Mouse (Mus musculus) neutrophil, adult 5-6 weeks (primary cell): ENCODE results near the gene Ccdc28b. TPM values are rescaled to one million over a fixed set of nuclear protein-coding genes. Genes with fewer than 3 reads are reported as not detected.
A peak's percentile ranks its signal among the peaks of the same experiment; 100 is the strongest.

ENCODE experiments used
- ATAC-seq: fragments of 151-379, 151-347 bp; 2 replicates; pipeline ENCODE4 v1.8.0; 2017; ENCODE audit warnings: mild to moderate bottlenecking, moderate TSS enrichment; ENCODE audit not compliant: insufficient number of reproducible peaks, poor library complexity, low FRiP score, severe bottlenecking; ENCODE audit errors: extremely low read depth
- total RNA-seq: library from RNA; stranded (forward); fragments of 200-1000 nt; gene quantifications from 2 replicates; pipeline ENCODE4 v1.2.3, GENCODE M21; 2017

The Ccdc28b gene
- total RNA-seq, 1 experiment from 2014 or later, result 53.2 TPM

- peak; percentile 87 for ATAC-seq
Measured at GRCm38 (mm10) chr4:129600233-129601158, 23.3 kb downstream of the Ccdc28b start, which contains the start of the genes Eif3i and Tmem234. Gene Eif3i, minus strand, starts transcription at chr4:129600648. Gene Tmem234, plus strand, starts transcription at chr4:129600668.

DNA sequence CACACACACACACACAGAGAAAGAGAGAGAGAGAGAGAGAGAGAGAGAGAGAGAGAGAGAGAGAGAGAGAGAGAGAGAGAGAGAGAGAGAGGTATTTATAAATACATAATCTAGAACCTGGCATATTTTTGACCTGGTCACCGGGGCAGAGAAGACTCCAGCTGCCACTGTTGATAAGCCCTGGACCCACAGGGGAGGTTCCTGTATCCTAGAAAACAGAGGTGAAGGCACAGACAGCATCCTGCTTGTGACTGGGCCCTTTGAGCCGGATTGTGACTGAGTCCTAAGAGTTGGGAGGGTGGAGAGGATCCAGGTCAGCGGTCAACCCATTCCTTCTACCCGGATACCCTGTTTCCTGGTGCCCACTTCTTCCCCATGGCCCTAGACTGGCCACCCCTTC, 34.9 kb downstream of the Ccdc28b start:
- ATAC-seq, result no peak

DNA sequence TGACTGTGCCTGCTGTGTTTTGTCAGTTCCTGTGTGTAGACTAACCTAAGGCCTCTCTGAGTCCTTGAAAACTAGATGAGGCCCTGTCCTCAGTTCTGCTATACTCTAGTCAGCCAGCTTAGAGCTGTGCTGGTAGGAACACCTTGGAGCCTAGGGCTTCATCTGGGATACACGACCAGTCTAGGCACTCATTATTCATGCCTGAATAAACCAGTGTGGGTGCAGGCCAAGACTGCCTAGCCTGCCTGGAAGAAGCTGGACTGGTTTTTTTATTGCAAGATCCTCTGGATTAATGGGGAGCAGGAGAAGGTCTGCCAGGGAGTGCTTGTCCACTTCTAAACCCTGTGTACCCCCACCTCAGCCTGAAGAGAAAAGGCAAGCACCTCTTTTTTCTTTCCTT, 36.8 kb downstream of the Ccdc28b start:
- no peak for ATAC-seq

- ATAC-seq, result no peak
Measured at GRCm38 (mm10) chr4:129585773-129586172, 38.0 kb downstream of the Ccdc28b start.

- peak; percentile 78 for ATAC-seq
Measured at GRCm38 (mm10) chr4:129584884-129585608, 38.7 kb downstream of the Ccdc28b start.

DNA sequence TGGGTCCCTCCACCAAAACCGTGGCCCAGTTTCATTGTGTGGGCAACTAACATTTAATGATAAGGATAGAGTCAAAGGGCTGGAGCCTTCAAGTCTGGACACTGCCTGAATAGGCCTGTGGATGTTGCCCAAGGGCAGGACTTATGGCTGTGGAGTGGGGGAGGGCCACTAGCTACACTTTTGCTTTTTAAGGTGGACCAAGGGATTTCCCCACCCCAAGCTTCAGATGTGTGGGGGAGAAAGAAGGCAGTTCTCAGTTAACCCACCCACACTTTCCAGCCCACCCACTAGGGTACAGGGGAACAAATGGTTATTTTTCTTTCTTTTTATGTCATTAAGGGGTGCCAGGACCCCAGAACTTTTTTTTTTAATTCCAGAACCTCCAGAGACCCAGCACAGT, 39.4 kb downstream of the Ccdc28b start:
- no peak for ATAC-seq

- no peak for ATAC-seq
Measured at GRCm38 (mm10) chr4:129582251-129582650, 41.5 kb downstream of the Ccdc28b start.

GRCm38 (mm10) chr4:129580347-129580746, 43.4 kb downstream of the Ccdc28b start:
- 0 out of 2 replicates have a peak, but pooled peaks have one; percentile 14 for ATAC-seq

DNA sequence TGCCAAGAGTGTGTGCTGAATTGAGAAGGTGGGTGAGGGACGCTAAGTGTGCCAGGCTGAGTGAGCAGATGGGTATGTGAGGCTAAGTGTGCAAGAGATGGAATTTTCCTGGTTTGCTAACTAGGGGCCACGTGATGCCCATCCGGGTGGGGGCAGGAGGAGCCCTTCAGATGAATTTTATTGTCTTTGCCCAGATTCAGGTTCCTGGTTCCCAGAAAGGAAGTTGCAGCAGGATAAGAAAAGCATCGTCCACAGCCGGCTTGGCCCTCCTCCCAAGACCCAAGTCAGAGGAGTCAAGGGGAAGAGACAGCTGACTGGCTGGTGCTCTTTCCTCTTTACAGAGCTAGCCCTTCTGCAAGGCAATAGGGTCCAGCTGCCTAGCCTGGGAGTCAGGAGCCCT, 45.3 kb downstream of the Ccdc28b start, which contains the start of gene Fam167b:
Gene Fam167b (minus strand): TSS at position 84 of the 400 bp plus-strand sequence.
- ATAC-seq, result no peak

- no peak for ATAC-seq
Measured at GRCm38 (mm10) chr4:129577688-129578087, 46.1 kb downstream of the Ccdc28b start.

DNA sequence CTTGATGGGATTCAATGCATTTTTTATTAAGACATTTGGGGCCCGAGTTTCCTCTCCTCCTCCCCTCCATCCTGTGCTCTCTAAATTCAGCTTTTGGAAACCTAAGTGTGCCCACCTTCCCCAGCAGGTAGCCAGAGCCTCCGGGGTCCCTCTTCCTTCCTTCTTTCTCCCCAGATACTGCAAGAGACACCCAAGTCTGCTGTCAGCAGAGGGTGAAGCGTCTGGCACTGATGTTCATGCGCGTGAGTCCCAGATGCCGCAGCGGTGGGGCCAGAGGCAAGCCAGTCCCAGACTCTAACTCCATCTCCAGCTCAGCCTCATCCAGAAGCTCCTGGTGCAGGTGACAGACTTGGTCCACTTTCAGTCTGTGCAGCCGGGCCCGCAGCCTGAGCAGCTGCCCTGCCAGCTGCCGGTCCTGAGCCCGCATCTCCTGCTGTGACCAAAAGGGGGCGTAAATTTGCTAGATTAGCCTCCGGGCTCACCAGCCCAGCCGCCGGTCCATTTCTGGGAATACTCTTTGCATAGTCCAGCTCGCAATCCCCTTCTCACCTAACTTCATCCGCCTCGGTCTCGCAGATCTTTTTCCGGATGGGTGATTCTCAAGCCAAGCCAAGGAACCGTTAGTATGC, 46.8 kb downstream of the Ccdc28b start:
- ATAC-seq, result peak; percentile 23; the same call in 1 of the 2 replicates

- peak; percentile 88 for ATAC-seq
Measured at GRCm38 (mm10) chr4:129575171-129575844, 48.4 kb downstream of the Ccdc28b start.

GRCm38 (mm10) chr4:129573430-129573829, 50.3 kb downstream of the Ccdc28b start, which contains the start of gene Lck:
Gene Lck, minus strand, starts transcription at chr4:129573641.
- ATAC-seq, result 0 out of 2 replicates have a peak, but pooled peaks have one; percentile 27

DNA sequence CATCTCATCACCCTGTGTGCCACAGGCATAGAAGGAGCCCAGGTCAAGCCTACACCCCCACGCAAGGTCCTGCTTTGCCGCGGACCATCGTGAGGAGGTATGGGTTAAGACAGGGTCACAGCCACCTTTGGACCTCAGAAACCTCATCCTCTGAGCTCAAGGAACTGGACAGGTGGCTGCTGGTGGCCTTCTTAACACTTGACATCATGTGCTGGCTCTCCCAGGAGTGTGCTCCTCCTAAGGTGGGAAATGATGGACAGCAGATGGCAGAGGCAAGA, 50.7 kb downstream of the Ccdc28b start:
- no peak for ATAC-seq

DNA sequence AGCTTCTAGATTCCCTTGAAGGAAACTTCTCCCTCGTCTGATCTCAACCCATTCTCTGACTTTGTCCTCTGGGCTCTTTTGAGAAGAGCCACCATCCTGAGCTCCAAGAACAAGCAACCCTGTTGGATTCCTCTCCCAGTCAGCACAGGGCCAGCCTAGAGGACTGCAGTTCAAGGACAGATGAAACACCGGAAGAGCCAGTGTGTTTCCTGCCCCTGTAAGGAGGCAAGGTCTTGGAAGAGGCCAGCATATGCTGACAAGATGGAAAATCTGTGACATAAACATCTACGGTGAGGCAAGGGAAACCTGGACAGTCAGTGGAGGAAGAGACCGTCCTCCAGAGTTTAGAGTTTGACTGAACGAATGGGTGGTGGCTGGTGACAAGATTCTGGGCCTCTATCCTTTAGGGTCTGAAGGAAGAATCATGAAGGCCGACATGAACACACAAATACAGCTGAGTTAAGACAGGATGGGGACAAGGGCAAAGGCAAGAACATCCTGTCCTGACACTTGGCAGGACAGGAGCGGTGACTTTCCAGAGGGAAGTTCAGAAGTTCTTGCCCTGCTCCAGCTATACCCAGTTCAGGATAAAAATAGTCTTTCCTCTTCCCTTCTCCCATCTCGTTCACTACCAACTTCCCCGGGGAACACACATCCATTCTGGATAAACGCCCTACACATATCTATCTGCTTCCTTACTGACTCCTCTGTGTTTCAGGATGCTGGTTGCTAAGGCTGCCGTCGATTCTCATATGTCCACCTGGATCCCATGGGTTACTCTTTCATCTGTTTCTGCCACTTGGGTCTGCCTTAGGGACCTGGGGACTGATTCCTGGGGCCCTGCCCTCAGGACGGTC, 51.3 kb downstream of the Ccdc28b start:
- ATAC-seq, result no peak

GRCm38 (mm10) chr4:129571551-129572084, 52.1 kb downstream of the Ccdc28b start:
- no peak for ATAC-seq

GRCm38 (mm10) chr4:129570028-129570427, 53.7 kb downstream of the Ccdc28b start:
- ATAC-seq, result peak; percentile 5; the same call in 1 of the 2 replicates
